Mouse (Mus musculus) left cerebral cortex, postnatal 36 days (tissue): Measurements from ENCODE around the gene Scamp5. TPM values are rescaled to one million over a fixed set of nuclear protein-coding genes. Genes with fewer than 3 reads are reported as not detected.

Source experiments
- DNase-seq, 2 experiments: peaks; one replicate each; pipeline ENCODE4 v3.0.0; 2021 to 2022; ENCODE audit warnings: low spot score in 2 of 2, mixed read lengths in 1 of 2
- intact Hi-C: fragments of 180-260 bp; cut with DNase I; formaldehyde crosslinking; loops from one replicate; pipeline ENCODE4 v1.15.1; 2025
- total RNA-seq, 2 experiments: library from RNA; stranded (reverse); gene quantifications; 2 replicates each; pipeline ENCODE4 v1.2.3; 2021

The Scamp5 gene
- total RNA-seq, 2 experiments from 2014 or later = 381 to 434 TPM

DNA sequence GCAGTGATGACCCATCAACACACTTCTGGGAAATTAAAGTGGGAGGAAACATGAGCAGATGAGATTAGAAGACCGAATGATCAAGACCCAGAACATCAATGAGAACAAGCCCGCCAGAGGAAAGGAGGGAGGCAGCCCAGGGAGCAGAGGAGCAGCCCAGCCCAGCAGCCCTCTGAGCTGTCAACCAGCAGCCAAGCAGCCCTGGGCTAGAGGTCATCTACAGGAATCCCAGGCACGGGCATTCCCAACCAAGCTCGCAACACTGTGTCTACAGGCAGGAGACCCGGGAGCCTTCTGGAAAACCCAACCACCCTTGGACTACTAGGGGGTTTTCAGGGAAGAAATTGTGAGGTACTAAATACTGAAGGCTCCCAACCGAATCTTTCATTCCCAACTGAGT, 43.8 kb downstream of the Scamp5 start:
- intact Hi-C loops = no loop called here
- no peak for DNase-seq

DNA sequence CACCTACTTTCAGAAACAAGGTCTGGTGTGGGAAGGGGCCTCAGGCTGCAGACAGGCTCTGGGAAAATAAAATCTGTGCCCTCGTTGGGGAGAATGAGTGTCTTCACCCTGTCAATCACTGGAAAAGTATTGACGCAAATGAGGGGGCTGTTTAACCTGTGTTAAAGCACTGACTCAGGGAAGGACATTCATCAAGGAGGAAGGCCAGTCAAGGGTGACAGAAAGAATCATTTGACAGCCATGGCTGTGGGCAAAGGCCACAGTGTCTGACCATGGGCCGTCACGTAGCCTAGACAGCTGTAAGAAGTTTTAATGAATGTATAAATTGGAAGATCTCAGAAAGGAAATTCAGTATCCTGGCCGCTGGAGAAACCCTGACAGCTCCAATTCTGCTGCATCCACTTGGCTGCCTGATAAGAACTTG, 46.2 kb downstream of the Scamp5 start:
- intact Hi-C loops = no loop called here
- no peak for DNase-seq

DNA sequence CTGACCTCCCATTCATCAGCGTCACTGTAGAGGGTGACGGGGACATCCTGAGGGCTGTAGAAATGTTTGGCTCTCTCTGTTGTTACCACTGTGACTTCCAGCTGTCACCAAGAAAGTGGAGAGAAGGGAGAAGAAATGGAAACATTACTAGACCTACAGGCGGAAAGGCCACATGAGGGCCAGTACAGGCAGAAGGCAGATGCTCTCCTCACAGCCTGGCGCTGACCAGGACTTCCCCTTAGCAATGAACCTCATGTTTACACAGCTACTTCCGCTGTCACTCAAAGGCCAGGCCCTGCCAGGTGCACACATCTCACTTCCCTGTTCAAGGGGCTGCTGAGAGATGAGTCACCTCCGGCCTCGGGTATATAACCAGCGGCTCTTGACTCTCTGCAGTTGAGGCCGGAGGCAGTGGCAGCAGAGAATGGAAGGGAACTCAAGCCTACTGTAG, 46.7 kb downstream of the Scamp5 start:
- DNase-seq = no peak

DNA sequence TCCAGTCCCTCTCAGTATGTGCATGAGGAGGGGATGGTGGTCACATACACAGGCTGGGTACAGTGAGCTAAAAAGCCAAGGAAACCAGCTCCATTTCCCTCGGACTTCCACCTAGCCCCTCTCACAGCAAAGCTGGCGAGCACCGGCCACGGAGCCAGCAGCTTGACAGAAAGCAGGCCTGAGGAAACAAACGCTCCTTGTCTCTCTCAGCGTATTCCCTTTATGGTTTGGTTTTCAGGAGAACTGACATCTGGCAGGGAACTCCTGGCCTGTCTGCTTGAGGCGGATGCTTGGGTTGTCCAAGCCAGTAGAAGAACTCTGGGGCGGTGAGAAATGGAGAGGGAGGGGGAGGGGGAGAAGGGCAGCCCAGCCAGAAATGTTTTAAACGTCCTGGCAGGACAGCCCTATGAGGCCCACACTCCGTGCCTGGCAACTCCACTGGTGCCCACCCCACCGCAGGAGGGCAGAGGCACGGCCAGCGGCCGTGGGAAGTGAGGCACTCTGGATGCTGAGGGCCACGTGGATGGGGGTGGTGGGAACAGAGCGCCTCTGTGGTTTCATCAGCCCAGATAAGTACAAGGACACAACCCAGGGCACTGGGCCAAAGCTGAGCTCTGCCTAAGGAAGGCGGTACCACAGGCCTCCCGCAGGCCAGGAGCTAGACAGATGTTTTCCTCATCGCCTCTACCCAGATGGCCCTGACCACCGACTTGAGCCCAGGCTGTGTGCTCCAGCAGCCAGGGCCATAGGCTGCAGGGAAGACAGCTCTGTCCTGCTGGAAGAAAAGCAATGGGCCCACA, 47.3 kb downstream of the Scamp5 start:
- intact Hi-C loops = no loop called here
- peak; percentile 72 to 76 for DNase-seq

More for the DNA sequence above, 46.7 kb downstream of the Scamp5 start:
- intact Hi-C loops = no loop called here

DNA sequence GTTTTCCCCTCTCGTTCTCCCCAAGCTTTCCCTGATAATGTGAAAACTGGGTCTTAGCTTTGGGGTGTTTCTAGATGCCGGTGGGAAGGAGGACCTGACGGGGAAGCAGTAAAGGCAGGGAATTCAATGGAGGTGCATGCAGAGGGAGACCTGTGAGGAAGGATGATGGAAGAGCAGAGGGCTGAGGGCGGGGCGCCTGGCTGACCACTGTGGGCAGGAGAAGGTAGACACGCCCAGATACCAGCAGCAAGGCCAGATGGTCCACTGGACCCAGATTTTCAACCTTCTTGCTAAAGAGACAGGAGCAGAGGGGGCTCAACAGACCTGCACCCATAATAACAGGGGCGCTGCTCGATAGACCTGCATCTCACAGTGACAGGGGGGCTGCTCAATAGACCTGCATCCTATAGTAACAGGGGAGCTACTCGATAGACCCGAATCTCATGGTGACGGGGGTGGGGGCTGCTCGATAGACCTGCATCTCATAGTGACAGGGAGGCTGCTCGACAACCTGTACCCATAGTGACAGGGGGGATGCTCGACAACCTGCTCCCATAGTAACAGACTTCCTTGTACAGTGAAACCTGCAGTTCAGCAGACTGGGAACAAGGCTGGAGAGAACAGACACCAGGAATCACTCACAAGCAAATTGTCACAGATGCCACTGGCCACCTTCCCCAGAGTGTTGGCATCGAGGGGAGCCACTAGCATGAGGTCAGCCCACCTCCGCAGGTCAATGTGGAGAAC, 48.2 kb downstream of the Scamp5 start:
- intact Hi-C loops = no loop called here
- no peak for DNase-seq

DNA sequence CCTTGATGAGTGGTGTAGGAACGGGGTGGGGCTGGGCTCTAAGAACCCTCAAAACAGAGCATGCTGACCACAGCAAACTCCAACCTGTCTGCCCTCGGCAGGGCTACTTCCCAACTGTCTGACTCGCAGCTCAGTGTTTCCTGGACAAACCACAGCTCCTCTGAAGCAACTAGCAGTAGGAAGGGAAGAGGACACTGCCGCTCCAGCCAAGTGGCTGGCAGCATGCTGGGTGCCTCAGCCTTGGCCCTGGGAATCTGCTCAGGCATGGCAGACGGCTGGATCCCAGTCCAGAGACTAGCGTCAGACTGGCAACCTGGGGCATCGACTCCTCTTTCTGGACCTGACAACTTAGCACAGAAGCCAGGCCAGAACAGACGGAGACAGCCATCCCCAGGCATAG, 50.5 kb downstream of the Scamp5 start:
- no peak for DNase-seq
- intact Hi-C loops = no loop called here

DNA sequence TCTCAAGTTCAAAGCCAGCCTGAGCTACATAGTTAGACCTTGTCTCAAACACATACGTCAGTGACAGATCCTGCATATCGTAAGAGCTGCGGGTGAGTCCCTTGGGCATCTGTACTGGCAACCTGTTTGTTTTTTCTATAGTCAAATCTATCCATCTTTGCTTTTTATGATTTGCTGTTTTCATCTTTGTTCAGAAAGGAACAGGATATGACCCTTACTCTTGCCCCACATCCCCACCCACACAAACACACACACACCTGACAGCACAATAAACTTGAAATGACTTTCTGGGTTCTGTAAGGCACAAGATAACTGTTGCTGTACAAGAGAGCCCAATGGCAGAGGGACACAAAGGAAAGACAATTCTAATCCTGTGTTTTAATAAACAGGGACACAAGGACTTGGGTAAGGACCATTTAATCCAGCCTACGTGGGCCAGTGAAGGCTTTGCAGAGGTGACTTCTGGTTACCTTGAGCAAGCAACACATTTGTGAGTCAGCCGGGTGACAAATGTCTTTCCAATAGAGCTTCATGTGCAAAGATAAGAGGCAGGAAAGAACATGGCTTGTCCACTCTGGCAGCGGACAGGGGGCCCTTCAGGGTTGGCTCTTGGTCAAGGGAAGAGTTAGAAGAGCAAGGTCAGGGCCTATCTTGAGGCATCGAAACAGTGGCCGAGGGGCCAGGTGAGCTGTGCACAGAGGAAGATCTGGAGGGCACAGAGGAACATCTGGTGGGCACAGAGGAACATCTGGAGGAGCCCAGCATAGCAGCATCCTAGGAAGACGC, 60.5 kb downstream of the Scamp5 start:
- intact Hi-C loops = no loop called here
- no peak for DNase-seq

DNA sequence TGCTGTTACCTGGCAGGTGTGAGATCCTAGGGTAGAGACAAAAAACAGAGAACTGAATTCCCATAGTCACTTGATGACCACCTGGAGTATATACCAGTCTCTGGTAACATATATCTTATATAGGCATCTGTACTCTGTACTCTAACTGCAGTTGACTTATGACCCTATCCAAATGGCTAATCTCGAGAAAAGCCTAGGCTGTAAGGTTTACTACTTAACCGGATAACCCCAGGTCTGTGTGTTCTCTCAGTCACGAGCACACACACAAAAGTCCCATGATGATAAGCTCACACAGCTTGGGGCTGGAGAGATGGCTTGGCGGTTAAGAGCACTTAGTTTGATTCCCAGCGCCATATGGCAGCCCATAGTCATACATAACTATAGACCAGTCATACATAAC, 61.5 kb downstream of the Scamp5 start:
- intact Hi-C loops = no loop called here
- no peak for DNase-seq

DNA sequence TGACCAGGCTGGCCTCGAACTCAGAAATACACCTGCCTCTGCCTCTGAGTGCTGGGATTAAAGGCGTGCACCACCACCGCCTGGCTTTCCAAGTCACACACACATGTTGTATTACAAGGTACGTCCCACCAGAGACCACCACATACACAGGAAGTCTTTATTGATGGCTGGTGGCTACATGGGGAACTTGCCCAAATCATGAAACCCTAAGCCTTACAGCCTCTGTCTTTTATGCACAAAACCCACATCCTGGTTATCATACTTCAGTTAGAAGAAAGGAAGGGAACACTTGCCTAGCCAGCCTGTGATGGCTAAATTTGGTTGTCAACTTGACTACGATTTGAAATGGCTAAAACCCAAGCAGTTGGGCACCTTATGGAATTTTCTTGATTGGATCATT, 63.8 kb downstream of the Scamp5 start:
- no peak for DNase-seq
- intact Hi-C loops = no loop called here

DNA sequence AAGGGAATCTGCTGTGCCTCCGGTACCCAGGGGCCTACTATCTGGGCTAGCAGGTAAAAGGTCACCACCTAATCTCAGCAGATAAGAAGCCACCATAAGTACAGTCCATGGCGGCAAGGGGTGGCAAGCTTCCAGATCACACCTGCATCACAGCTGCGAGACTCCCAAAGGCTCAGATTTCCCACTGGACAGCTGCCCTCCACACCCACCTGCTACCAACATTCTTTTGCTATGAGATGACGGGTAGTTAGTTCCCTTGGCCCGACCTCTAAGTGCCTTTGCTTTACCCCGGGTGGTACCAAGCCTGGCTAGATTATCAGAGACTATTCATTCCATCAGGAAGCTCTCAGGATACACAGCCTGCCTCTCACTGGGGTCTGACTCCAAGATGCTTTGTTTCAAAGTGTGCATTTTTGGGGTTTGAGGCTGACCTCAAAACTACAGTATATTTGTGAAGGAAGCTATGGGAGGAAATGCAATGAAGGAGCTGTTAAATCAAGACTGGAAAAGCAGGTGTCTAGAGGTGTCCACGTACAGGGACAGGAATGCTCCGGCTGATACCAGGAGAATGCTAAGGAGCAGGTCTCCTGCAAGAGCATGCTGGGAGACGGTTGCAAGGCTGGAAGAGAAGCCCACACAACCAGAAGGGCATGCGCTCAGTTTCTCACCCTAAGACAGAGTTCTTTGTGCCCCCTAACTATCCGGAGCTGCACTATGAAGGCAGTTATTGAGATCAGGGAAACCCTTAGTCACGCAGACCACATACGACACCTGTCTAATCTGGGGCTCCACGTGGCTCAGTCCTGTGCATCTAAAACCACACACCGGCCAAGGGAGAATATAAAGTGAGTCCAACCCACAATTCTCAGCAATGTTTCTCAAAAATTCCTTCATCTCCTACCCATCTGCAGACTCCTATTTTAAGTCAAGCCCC, 65.3 kb downstream of the Scamp5 start:
- DNase-seq = no peak
- intact Hi-C loops = no loop called here

DNA sequence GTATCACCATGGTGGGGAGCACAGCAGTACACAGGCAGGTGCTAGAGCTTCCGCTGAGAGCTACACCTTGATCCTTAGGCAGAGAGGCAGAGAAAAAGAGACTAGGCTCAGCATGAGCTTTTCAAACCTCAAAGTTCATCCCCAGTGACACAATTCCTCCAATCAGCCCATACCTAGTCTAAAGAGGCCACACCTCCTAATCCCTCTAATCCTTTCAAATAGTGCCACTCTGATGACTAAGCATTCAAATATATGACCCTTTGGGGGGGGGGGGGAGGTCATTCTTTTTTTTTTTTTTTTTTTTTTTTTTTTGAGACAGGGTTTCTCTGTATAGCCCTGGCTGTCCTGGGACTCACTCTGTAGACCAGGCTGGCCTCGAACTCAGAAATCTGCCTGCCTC, 69.1 kb downstream of the Scamp5 start:
- DNase-seq = no peak
- intact Hi-C loops = no loop called here

DNA sequence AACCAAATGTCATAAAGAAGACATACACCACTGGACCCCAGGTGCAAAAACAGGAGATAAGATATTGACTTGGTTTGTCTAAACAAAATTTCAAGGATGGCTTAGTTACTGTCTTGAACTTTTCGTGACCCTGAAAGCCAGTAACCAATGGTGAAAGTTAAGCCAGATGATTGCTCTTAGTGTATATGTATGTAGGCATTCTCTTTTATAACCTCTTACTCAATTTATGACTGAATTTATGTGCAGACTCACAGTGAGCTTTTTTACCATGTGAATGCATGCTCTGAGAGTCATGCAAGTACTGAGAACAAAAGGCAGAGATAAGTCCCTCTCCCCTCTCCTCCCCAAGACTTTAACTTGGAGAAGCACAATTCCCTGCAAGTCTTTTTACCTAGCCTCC, 75.0 kb downstream of the Scamp5 start:
- intact Hi-C loops = no loop called here
- no peak for DNase-seq

Other genes starting within 250 kb of the Scamp5 start
- not detected for gene Trcg1, start 231.5 kb downstream of the Scamp5 start, total RNA-seq
- gene 1700017B05Rik, start 205.4 kb downstream of the Scamp5 start, total RNA-seq = 10 to 100 TPM; 17.1 to 19.2 TPM
- 10 to 100 TPM; 13.8 to 16.6 TPM for gene Ppcdc, start 27.9 kb downstream of the Scamp5 start, total RNA-seq
- gene Rpp25, start 36.0 kb upstream of the Scamp5 start, total RNA-seq = 10 to 100 TPM; 16.4 to 20.3 TPM
- gene Cox5a, start 53.2 kb upstream of the Scamp5 start, total RNA-seq = 100 to 1,000 TPM; 378 to 426 TPM
- 10 to 100 TPM; 17.3 to 21.5 TPM for gene Fam219b, start 69.5 kb upstream of the Scamp5 start, total RNA-seq
- gene Mpi, start 84.7 kb upstream of the Scamp5 start, total RNA-seq = 10 to 100 TPM; 63.6 to 66.3 TPM
- gene Scamp2, start 92.9 kb upstream of the Scamp5 start, total RNA-seq = 10 to 100 TPM; 18.2 to 24.2 TPM
- 10 to 100 TPM; 23.9 to 38.5 TPM for gene Ulk3, start 121.4 kb upstream of the Scamp5 start, total RNA-seq
- 10 to 100 TPM; 16.3 to 27.4 TPM for gene Cplx3, start 138.2 kb upstream of the Scamp5 start, total RNA-seq
- gene Lman1l, start 152.7 kb upstream of the Scamp5 start, total RNA-seq = not detected
- 10 to 100 TPM; 36.7 to 38.6 TPM for gene Csk, start 185.6 kb upstream of the Scamp5 start, total RNA-seq
- gene Cyp1a2, start 215.6 kb upstream of the Scamp5 start, total RNA-seq = not detected
- gene Cyp1a1, start 219.9 kb upstream of the Scamp5 start, total RNA-seq = under 1 TPM in 1 of 2 experiments, not detected in 1; 0.22 TPM
- gene Edc3, start 240.5 kb upstream of the Scamp5 start, total RNA-seq = 10 to 100 TPM; 13.2 to 14.9 TPM